ENCODE assay signal across 8 mouse cellular contexts in the genomic region with DNA sequence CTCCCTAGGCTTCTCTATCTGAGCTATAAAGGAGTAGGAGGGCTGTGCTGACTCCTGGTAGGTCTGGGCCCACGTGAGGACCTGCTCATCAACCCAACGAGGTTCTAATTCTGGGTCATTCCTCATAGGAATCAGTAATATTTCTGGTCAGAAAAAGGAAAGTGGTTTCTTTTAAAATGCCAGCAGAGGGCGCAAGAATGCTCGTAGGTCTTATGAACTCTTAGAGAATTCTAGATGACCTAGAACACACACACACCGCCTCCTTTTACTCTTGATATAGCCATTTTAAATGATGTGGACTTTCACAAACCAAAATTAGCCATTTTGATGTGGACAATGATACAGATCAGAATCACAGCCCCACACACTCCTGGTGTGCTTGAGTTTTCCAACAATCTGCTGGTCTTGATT. TPM values are rescaled to one million over a fixed set of nuclear protein-coding genes. Genes with fewer than 3 reads are reported as not detected.
A peak's percentile ranks its signal among the peaks of the same experiment; 100 is the strongest.
DNase-seq lines count a peak whose midpoint lies in the region; ATAC-seq and TF ChIP-seq lines count a peak whose summit lies in the region.

No protein-coding gene starts in this region.

- no peaks in the 10 kb centered on the region for H3K9me3 ChIP-seq in kidney, embryonic 16.5 days (ENCODE audit: low read length)
- H3K9me3 ChIP-seq in liver, embryonic 14.5 days (ENCODE audit: control insufficient read depth, low read length), result no peaks in the 10 kb centered on the region

- WGBS in kidney, adult 2 months, result 1% methylated on average over 5 of the region's 5 CpGs
- WGBS in kidney, embryonic 16.5 days, result 3% methylated on average over 5 of the region's 5 CpGs
- WGBS in liver, embryonic 14.5 days (ENCODE audit: insufficient replicate concordance), result 5% methylated on average over 5 of the region's 5 CpGs

- no peak for TF ChIP-seq POLR2A in kidney, adult 2 months (IDR thresholded peaks at IDR 0.05; ENCODE audit: low read depth, low read length)

- no peak for ATAC-seq in kidney, embryonic 16.5 days (ENCODE audit: low FRiP score, low TSS enrichment)
- ATAC-seq in liver, embryonic 14.5 days (ENCODE audit: insufficient read depth), result no peak

- H3K4me1 ChIP-seq in kidney, adult 2 months (ENCODE audit: control insufficient read depth, insufficient read depth, low read length), result peaks cover 8% of the 10 kb centered on the region; the same call in 1 of the 2 replicates
- peaks cover 30% of the 10 kb centered on the region for H3K4me1 ChIP-seq in kidney, embryonic 16.5 days (ENCODE audit: insufficient read depth, low read length)
- peaks cover 27 to 28% of the 10 kb centered on the region in 2 experiments for H3K4me1 ChIP-seq in liver, embryonic 14.5 days (replicated peaks; ENCODE audit: control insufficient read depth in 2 of 2, insufficient read depth in 2 of 2, low read length in 1 of 2)

- peak; percentile 51 for DNase-seq in kidney, adult 2 months
- DNase-seq in MEL-GATA-1-ER (ENCODE audit: extremely low read depth, low read depth), result peak; percentile 84
- peak; percentile 90 for DNase-seq in embryo, embryonic 11 days
- peak; percentile 50 for DNase-seq in heart, postnatal 4 days
- peak; percentile 54 to 60 (median 57) for DNase-seq in liver, embryonic 14.5 days (ENCODE audit: low read depth in 3 of 3, low spot score in 3 of 3)
- DNase-seq in retina, embryonic 14.5 days (ENCODE audit: low spot score), result peak; percentile 94
- no peak for DNase-seq in frontal cortex, postnatal 25 days (ENCODE audit: low spot score in 2 of 2)

- no peak for TF ChIP-seq EP300 in liver, embryonic 14.5 days (IDR thresholded peaks at IDR 0.05; ENCODE audit: low read depth)

- no peak overlapping the region for H3K4me3 ChIP-seq in kidney, adult 2 months (ENCODE audit: insufficient read depth, low read depth, low read length)
- no peak overlapping the region for H3K4me3 ChIP-seq in kidney, embryonic 16.5 days (ENCODE audit: low read length)
- no peak overlapping the region for H3K4me3 ChIP-seq in liver, embryonic 14.5 days (ENCODE audit: insufficient read depth in 1 of 2, low read depth in 2 of 2, low read length in 2 of 2)

- H3K9ac ChIP-seq in kidney, embryonic 16.5 days (replicated peaks; ENCODE audit: low read length), result no peak overlapping the region
- H3K9ac ChIP-seq in liver, embryonic 14.5 days (replicated peaks), result no peak overlapping the region

- no peaks in the 10 kb centered on the region for H3K27me3 ChIP-seq in kidney, adult 2 months (replicated peaks; ENCODE audit: control insufficient read depth, insufficient read depth, low read length)
- H3K27me3 ChIP-seq in kidney, embryonic 16.5 days (ENCODE audit: insufficient read depth, low read length), result no peaks in the 10 kb centered on the region
- no peaks in the 10 kb centered on the region for H3K27me3 ChIP-seq in liver, embryonic 14.5 days (ENCODE audit: control insufficient read depth, insufficient read depth, low read length)

- H3K36me3 ChIP-seq in kidney, adult 2 months (ENCODE audit: control insufficient read depth, insufficient read depth, low read length), result no peaks in the 10 kb centered on the region
- no peaks in the 10 kb centered on the region for H3K36me3 ChIP-seq in kidney, embryonic 16.5 days (ENCODE audit: insufficient read depth, low read length)
- no peaks in the 10 kb centered on the region for H3K36me3 ChIP-seq in liver, embryonic 14.5 days (replicated peaks; ENCODE audit: control insufficient read depth, insufficient read depth, low read depth)

- TF ChIP-seq CTCF in kidney, adult 2 months (conservative IDR thresholded peaks at IDR 0.05; ENCODE audit: insufficient read depth, insufficient read length, low read depth, low read length), result 0 out of 2 replicates have a peak, but pooled peaks have one; percentile 4
- TF ChIP-seq CTCF in liver, embryonic 14.5 days (IDR thresholded peaks at IDR 0.05; ENCODE audit: low read depth), result peak; percentile 70

- H3K27ac ChIP-seq in kidney, adult 2 months (ENCODE audit: insufficient read depth, low read depth, low read length), result no peak overlapping the region
- H3K27ac ChIP-seq in kidney, embryonic 16.5 days (ENCODE audit: low read length), result no peak overlapping the region
- no peak overlapping the region for H3K27ac ChIP-seq in liver, embryonic 14.5 days

- no peak overlapping the region for H3K4me2 ChIP-seq in kidney, embryonic 16.5 days (replicated peaks; ENCODE audit: low read depth, low read length)
- peak overlapping the region; percentile 98 for H3K4me2 ChIP-seq in liver, embryonic 14.5 days (ENCODE audit: low read depth)

RNA-seq across cellular contexts. Expression of a gene that starts 42.7 kb away (rescaled TPM):
- polyA plus RNA-seq in kidney, adult 2 months (2012; rRNA removed), result 0.13 and 0.20 TPM in 2 replicates
- 0.60 and 0.94 TPM in 2 replicates for polyA plus RNA-seq in kidney, embryonic 16.5 days (2015; fragmentation: Nextera tagmentation; extraction: Ambion mirVana)
- not detected for total RNA-seq in heart, postnatal 4 days (2021)
- not detected in 2 replicates for polyA plus RNA-seq in liver, embryonic 14.5 days (2012; rRNA removed)
- polyA plus RNA-seq in liver, embryonic 14.5 days (2014; fragmentation: Nextera tagmentation; extraction: Ambion mirVana), result not detected in 2 replicates

RNA-seq across cellular contexts. Expression of a gene that starts 47.7 kb away (rescaled TPM):
- polyA plus RNA-seq in kidney, adult 2 months (2012; rRNA removed), result 61.3 and 63.9 TPM in 2 replicates
- 178 and 193 TPM in 2 replicates for polyA plus RNA-seq in kidney, embryonic 16.5 days (2015; fragmentation: Nextera tagmentation; extraction: Ambion mirVana)
- total RNA-seq in heart, postnatal 4 days (2021), result 10 to 100 TPM; 78.1 to 82.1 TPM
- polyA plus RNA-seq in liver, embryonic 14.5 days (2012; rRNA removed), result 84.0 and 116 TPM in 2 replicates
- 80.4 and 95.4 TPM in 2 replicates for polyA plus RNA-seq in liver, embryonic 14.5 days (2014; fragmentation: Nextera tagmentation; extraction: Ambion mirVana)

RNA-seq across cellular contexts. Expression of a gene that starts 53.5 kb away (rescaled TPM):
- polyA plus RNA-seq in kidney, adult 2 months (2012; rRNA removed), result 0.02 TPM in 1 of 2 replicates, not detected in the other
- polyA plus RNA-seq in kidney, embryonic 16.5 days (2015; fragmentation: Nextera tagmentation; extraction: Ambion mirVana), result 0.05 TPM in 1 of 2 replicates, not detected in the other
- not detected for total RNA-seq in heart, postnatal 4 days (2021)
- polyA plus RNA-seq in liver, embryonic 14.5 days (2012; rRNA removed), result not detected in 2 replicates
- polyA plus RNA-seq in liver, embryonic 14.5 days (2014; fragmentation: Nextera tagmentation; extraction: Ambion mirVana), result not detected in 2 replicates

Comparison
In these comparisons a context has a peak if more than half of its experiments do, and no peak if none do; other contexts are left out.
1. DNase-seq: peak in kidney, adult 2 months (single experiment), MEL-GATA-1-ER (single experiment), embryo, embryonic 11 days (single experiment), heart, postnatal 4 days (single experiment), liver, embryonic 14.5 days (3 of 3) and retina, embryonic 14.5 days (single experiment); none in frontal cortex, postnatal 25 days (0 of 2).